Comparison of ENCODE assay signal across 22 mouse cellular contexts in genomic region chr10:67299285-67299684, GRCm38 (mm10). TPM values are rescaled to one million over a fixed set of nuclear protein-coding genes. Genes with fewer than 3 reads are reported as not detected.
DNase-seq lines count a peak whose midpoint lies in the region; TF ChIP-seq lines count a peak whose summit lies in the region.
"Had no signal": no experiment of that assay in that cellular context is flagged by ENCODE, and none has a peak within 500 bp of the region (broad histone marks: within the 10 kb centered on the region; RNA-seq: fewer than 3 reads in every experiment).

No protein-coding gene starts in this region.

- no peak for TF ChIP-seq POLR2A in heart, adult 2 months (IDR thresholded peaks at IDR 0.05; ENCODE audit: insufficient read depth, low read depth, low read length)

- TF ChIP-seq EP300 in heart, adult 2 months (IDR thresholded peaks at IDR 0.05; ENCODE audit: insufficient read depth, low read depth, low read length) = no peak

- H3K4me1 ChIP-seq in heart, adult 2 months (ENCODE audit: control insufficient read depth, insufficient read depth, low read length) = peaks cover 3% of the 10 kb centered on the region
- H3K4me1 ChIP-seq: embryonic facial prominence, embryonic 12.5 days; lung, embryonic 15.5 days; midbrain, embryonic 10.5 days had no signal

- DNase-seq in adrenal gland, adult (ENCODE audit: inconsistent age in 2 of 2, low spot score in 1 of 2) = peak; percentile 47 to 81
- DNase-seq in adrenal gland, postnatal 4 days (ENCODE audit: low spot score in 2 of 2) = no peak
- DNase-seq in ovary, postnatal 36 days (ENCODE audit: low spot score) = peak; percentile 22
- DNase-seq in ovary, adult 18-20 months (ENCODE audit: low spot score) = no peak
- peak; percentile 40 for DNase-seq in adrenal gland, postnatal 25 days
- DNase-seq in heart, adult 2 months = no peak
- no peak for DNase-seq in left cerebral cortex, postnatal 25 days (ENCODE audit: low spot score in 2 of 2)
- no peak for DNase-seq in gastrocnemius, adult 8-10 months (ENCODE audit: low spot score in 2 of 2)
- DNase-seq: cerebellum, adult 2 months; heart, postnatal 36 days; kidney, adult 8-10 months; kidney, postnatal 14 days; lung, postnatal 4 days had no signal

- no peaks in the 10 kb centered on the region for H3K27me3 ChIP-seq in heart, adult 2 months (ENCODE audit: control insufficient read depth, insufficient read depth, low read length)
- H3K27me3 ChIP-seq: embryonic facial prominence, embryonic 12.5 days; heart, embryonic 13.5 days; lung, embryonic 15.5 days had no signal

- WGBS in heart, adult 2 months = 67% methylated on average over 4 of the region's 4 CpGs

- H3K9ac ChIP-seq in heart, adult 2 months (ENCODE audit: low read depth, low read length) = no peak overlapping the region
- H3K9ac ChIP-seq: embryonic facial prominence, embryonic 12.5 days; heart, embryonic 13.5 days; hindbrain, embryonic 14.5 days; liver, embryonic 14.5 days; lung, embryonic 15.5 days had no signal

- no peak overlapping the region for H3K4me3 ChIP-seq in heart, adult 2 months
- H3K4me3 ChIP-seq: embryonic facial prominence, embryonic 12.5 days; erythroblast, embryonic 14.5 days; heart, embryonic 13.5 days; layer of hippocampus, adult 2 months; limb, embryonic 10.5 days; lung, embryonic 15.5 days; midbrain, embryonic 10.5 days had no signal

- no peaks in the 10 kb centered on the region; the same call in 1 of the 2 replicates for H3K36me3 ChIP-seq in heart, adult 2 months (ENCODE audit: control insufficient read depth, insufficient read depth, low read length)
- H3K36me3 ChIP-seq: embryonic facial prominence, embryonic 12.5 days; heart, embryonic 13.5 days; limb, embryonic 10.5 days; lung, embryonic 15.5 days; midbrain, embryonic 10.5 days had no signal

- no peak for TF ChIP-seq CTCF in heart, adult 2 months (IDR thresholded peaks at IDR 0.05)

- no peak overlapping the region for H3K27ac ChIP-seq in heart, adult 2 months
- H3K27ac ChIP-seq: embryonic facial prominence, embryonic 12.5 days; heart, embryonic 13.5 days; hindbrain, embryonic 14.5 days; layer of hippocampus, adult 2 months; limb, embryonic 10.5 days; liver, embryonic 14.5 days; lung, embryonic 15.5 days; midbrain, embryonic 10.5 days had no signal

- intact Hi-C loops in heart, adult 2 months (cut with DNase I) = no loop called here
- intact Hi-C loops in left cerebral cortex, postnatal 25 days (cut with DNase I) = no loop called here

- H3K79me2 ChIP-seq in heart, adult 2 months (replicated peaks; ENCODE audit: control insufficient read depth, insufficient read depth, low read length) = no peaks in the 10 kb centered on the region

RNA-seq across cellular contexts. Expression of gene Nrbf2, which starts 14.2 kb away (rescaled TPM):
- 10 to 100 TPM; 15.5 to 16.3 TPM for total RNA-seq in adrenal gland, postnatal 4 days (2021)
- total RNA-seq in adrenal gland, postnatal 25 days (2021) = 16.0 and 17.1 TPM in 2 replicates
- 1 to 10 TPM; 5.4 to 8.7 TPM for total RNA-seq in heart, adult 2 months (2021)
- 3.7 and 6.1 TPM in 2 replicates for polyA plus RNA-seq in heart, adult 2 months (2012; rRNA removed)
- 10 to 100 TPM; 16.6 to 19.1 TPM for total RNA-seq in left cerebral cortex, postnatal 25 days (2021)
- total RNA-seq in gastrocnemius, adult 8-10 months (2022) = 10 to 100 TPM; 11.0 to 14.8 (median 14.1) TPM

Comparison
In these comparisons a context has a peak if more than half of its experiments do, and no peak if none do; other contexts are left out.
1. DNase-seq: peak in adrenal gland, adult (2 of 2), ovary, postnatal 36 days (single experiment) and adrenal gland, postnatal 25 days (single experiment); none in adrenal gland, postnatal 4 days (0 of 2), ovary, adult 18-20 months (single experiment), heart, adult 2 months (0 of 2), left cerebral cortex, postnatal 25 days (0 of 2) and gastrocnemius, adult 8-10 months (0 of 2).